Mouse (Mus musculus): ENCODE data around the gene Rnf130. TPM values are rescaled to one million over a fixed set of nuclear protein-coding genes. Genes with fewer than 3 reads are reported as not detected.

The Rnf130 gene
- polyA plus RNA-seq, 1 experiment from 2014 or later, result 30.6 TPM

DNA sequence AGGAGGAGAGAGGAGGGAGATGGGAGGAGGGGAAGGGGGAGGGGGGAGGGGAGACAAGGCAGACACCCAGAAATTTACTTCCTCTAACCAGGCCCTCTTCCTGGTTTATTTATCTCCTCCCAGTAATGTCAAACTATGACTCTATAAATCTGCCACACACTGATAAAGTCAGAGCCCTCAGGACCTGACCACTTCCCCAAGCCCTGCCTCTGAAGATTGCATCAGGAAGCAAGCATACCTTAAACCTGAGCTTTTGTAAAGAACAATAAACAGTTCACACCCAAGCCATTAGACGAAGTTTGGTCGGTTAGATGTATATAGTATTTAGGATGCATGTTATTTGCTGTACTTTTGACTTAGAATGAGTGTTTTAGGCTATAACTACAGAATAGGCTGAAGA lies 30.6 kb upstream of the Rnf130 start:
- Histone ChIP-seq H3K4me1 (replicated peaks) (peaks cover 28% of the 10 kb centered on the region), H3K9ac (no peak overlapping the region), H3K36me3 (no peaks in the 10 kb centered on the region), H3K9me3 (replicated peaks) (no peaks in the 10 kb centered on the region), H3K27me3 (no peaks in the 10 kb centered on the region), H3K27ac (no peak overlapping the region), H3K4me2 (no peak overlapping the region), H3K4me3 (replicated peaks) (no peak overlapping the region)
- 18% methylated on average over 2 of the region's 2 CpGs for WGBS (ENCODE audit: insufficient replicate concordance)
- DNase-seq, result peak; percentile 11
- ATAC-seq (ENCODE audit: low read depth), result peak; percentile 73

DNA sequence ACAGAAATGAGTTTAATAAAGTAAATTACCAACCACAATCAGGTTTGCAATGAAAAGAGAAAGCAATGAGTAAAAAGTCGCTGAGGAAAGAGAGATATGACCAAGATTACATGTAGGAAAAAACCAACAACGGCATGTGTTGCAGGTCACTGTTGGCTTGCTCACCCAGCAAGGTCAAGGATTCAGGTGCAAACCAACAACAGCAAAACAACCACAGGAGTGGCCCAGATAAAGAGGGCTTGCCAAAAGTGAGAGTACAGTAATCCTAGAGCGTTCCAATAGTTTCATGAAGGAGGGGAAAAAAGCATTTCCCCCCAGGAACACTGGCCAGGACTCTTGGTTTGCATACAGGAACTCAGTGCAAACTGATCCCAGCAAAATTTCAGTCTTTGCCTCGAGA lies 28.7 kb upstream of the Rnf130 start:
- Histone ChIP-seq H3K4me3 (replicated peaks) (no peak overlapping the region), H3K27me3 (no peaks in the 10 kb centered on the region), H3K36me3 (no peaks in the 10 kb centered on the region), H3K4me2 (no peak overlapping the region), H3K9ac (no peak overlapping the region), H3K4me1 (replicated peaks) (peaks cover 28% of the 10 kb centered on the region), H3K9me3 (replicated peaks) (no peaks in the 10 kb centered on the region), H3K27ac (no peak overlapping the region; the same call in 1 of the 2 replicates)
- no peak for DNase-seq
- 36% methylated on average over 4 of the region's 4 CpGs for WGBS (ENCODE audit: insufficient replicate concordance)
- ATAC-seq (ENCODE audit: low read depth), result no peak

DNA sequence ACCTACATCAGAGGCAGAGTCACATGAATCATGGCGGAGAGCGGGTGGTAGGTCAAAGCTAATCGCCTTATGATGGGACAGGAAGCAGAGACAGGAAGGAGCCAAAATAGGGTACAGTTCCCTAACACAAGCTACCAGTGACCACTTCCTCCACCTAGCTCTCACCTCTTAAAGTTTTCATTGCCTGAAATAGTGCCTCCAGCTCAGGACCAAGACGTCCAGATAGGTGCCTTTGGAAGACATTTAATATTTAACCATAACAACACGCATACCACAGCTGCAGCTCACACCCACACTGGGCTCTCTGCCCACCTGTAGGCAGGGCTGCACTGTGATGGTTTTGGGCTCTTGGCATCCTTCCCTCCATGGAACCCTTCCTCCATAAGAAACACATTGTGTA lies 27.8 kb upstream of the Rnf130 start:
- Histone ChIP-seq H3K36me3 (no peaks in the 10 kb centered on the region), H3K27ac (no peak overlapping the region), H3K4me3 (replicated peaks) (no peak overlapping the region), H3K4me2 (no peak overlapping the region), H3K9me3 (replicated peaks) (no peaks in the 10 kb centered on the region), H3K27me3 (no peaks in the 10 kb centered on the region), H3K4me1 (replicated peaks) (peaks cover 31% of the 10 kb centered on the region), H3K9ac (no peak overlapping the region)
- no peak for DNase-seq
- ATAC-seq (ENCODE audit: low read depth), result no peak
- WGBS (ENCODE audit: insufficient replicate concordance), result 49% methylated on average over 5 of the region's 5 CpGs

DNA sequence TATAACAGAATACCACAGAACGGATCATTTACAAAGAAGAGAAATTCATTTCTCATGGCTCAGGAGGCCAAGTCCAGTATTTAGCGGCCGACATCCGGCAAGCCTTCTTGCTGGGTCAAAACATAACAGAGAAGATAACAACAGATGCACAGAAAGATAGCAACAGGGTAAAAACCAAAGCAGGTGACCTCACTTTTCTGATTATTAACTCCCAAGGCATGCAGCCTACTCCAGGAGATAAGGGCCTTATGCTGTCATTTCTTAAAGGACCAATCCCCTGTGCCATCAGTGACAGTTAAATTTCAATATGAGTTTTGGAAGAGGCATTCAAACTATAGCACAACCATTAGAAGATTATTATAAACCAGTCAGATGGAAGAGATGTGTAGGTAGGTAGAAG lies 22.3 kb upstream of the Rnf130 start:
- ATAC-seq (ENCODE audit: low read depth) (no peak), DNase-seq (no peak)
- H3K9ac ChIP-seq, result no peak overlapping the region
- no peaks in the 10 kb centered on the region for H3K9me3 ChIP-seq (replicated peaks)
- no peak overlapping the region for H3K4me3 ChIP-seq (replicated peaks)
- 45% methylated on average over 4 of the region's 4 CpGs for WGBS (ENCODE audit: insufficient replicate concordance)
- H3K4me1 ChIP-seq (replicated peaks), result 0 out of 2 replicates have a peak, but pooled peaks cover 8% of the 10 kb centered on the region
- no peak overlapping the region for H3K4me2 ChIP-seq
- no peak overlapping the region for H3K27ac ChIP-seq
- H3K27me3 ChIP-seq, result no peaks in the 10 kb centered on the region
- no peaks in the 10 kb centered on the region for H3K36me3 ChIP-seq

DNA sequence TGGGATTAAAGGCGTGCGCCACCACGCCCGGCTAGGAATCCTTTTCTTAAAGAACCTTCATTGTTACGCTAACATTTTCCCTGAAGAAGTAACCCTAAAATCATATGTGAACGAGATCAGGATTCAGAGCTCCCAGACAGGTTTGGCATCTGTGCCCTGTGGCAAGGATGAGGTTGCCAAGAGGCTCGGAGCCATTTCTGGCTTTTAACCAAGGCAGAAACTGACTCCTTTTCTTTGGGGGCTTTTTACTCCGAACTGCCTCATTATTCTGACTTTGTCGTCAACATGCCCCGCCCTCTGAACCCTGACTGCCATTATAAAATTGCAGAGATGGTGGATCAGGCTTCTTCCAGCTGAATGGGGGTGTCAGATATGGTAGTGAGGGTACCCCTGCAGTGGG lies 17.4 kb upstream of the Rnf130 start:
- 69% methylated on average over 10 of the region's 10 CpGs for WGBS (ENCODE audit: insufficient replicate concordance)
- no peak for DNase-seq

DNA sequence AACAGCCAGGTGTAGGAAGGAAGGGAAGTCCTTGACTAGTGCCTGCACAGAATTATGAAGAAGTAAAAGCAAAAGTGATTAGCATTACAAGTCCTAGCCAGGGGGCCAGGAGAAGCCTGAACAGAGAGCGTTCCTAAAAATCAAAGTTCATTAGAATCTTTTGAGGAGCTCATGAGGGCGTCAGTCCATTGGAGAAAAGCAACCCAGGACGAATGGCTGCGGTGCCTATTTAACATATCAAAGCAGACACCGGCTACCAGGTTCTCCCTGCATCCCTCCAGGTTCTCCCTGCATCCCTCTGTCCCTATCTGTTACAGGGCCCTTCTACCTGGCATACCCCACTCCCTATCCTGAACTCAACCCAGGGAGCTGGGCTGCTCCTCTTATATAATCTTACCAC lies 16.9 kb upstream of the Rnf130 start:
- Histone ChIP-seq H3K4me1 (replicated peaks) (no peaks in the 10 kb centered on the region), H3K36me3 (no peaks in the 10 kb centered on the region), H3K4me3 (replicated peaks) (no peak overlapping the region), H3K9ac (no peak overlapping the region), H3K9me3 (replicated peaks) (no peaks in the 10 kb centered on the region), H3K27ac (no peak overlapping the region), H3K4me2 (no peak overlapping the region), H3K27me3 (no peaks in the 10 kb centered on the region)
- ATAC-seq (ENCODE audit: low read depth) (no peak), DNase-seq (no peak)
- 51% methylated on average over 5 of the region's 5 CpGs for WGBS (ENCODE audit: insufficient replicate concordance)

More for the DNA sequence above, 17.4 kb upstream of the Rnf130 start:
- H3K27me3 ChIP-seq, result no peaks in the 10 kb centered on the region
- H3K4me2 ChIP-seq, result no peak overlapping the region
- H3K4me3 ChIP-seq (replicated peaks), result no peak overlapping the region
- H3K4me1 ChIP-seq (replicated peaks), result 0 out of 2 replicates have a peak, but pooled peaks cover 1% of the 10 kb centered on the region
- H3K9me3 ChIP-seq (replicated peaks), result no peaks in the 10 kb centered on the region
- H3K36me3 ChIP-seq, result no peaks in the 10 kb centered on the region
- ATAC-seq (ENCODE audit: low read depth), result no peak
- H3K27ac ChIP-seq, result no peak overlapping the region
- H3K9ac ChIP-seq, result no peak overlapping the region

DNA sequence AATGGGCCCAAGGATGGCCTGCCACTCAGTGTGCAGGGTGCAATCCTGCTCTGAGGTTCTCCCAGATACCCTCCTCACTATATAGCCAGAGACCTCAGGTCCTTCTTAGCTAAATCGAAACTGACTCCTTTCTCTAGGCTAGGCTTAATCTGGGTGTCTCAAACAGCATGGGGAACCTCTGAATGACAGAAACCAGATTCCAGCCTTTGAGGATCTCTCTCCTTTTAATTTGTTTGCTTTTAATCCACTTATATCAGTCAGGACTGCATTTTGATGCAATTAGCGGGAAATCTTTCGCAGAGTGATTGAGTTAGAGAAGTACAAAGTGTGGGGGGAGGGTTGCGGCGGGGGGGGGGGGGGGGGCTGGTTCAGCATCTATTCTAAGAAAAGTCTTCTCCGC lies 12.1 kb upstream of the Rnf130 start:
- no peak overlapping the region for H3K27ac ChIP-seq
- ATAC-seq (ENCODE audit: low read depth) (no peak), DNase-seq (no peak)
- no peaks in the 10 kb centered on the region for H3K27me3 ChIP-seq
- H3K9me3 ChIP-seq (replicated peaks), result no peaks in the 10 kb centered on the region
- no peak overlapping the region for H3K4me3 ChIP-seq (replicated peaks)
- no peak overlapping the region for H3K4me2 ChIP-seq
- no peak overlapping the region for H3K9ac ChIP-seq
- WGBS (ENCODE audit: insufficient replicate concordance), result 57% methylated on average over 6 of the region's 6 CpGs
- no peaks in the 10 kb centered on the region for H3K36me3 ChIP-seq
- H3K4me1 ChIP-seq (replicated peaks), result no peaks in the 10 kb centered on the region

DNA sequence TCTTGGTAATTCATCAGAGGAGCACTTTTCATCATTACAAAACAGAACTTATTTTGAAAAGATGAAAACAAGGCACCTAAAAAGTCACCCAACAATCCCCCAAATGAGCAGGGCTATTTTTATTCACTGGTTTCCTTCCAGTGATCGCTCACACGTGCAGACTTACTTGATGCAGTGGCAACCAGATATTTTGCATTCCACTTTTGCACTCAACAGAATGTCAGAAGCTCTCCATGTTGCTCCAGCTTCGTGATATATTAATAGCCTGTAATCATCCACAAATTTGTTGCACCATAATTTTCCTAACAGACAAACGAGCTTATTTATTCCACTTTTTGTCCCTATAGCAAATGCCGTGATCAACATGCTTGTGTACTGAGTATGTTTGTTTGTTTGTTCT lies 8.6 kb upstream of the Rnf130 start:
- no peak for ATAC-seq (ENCODE audit: low read depth)
- WGBS (ENCODE audit: insufficient replicate concordance), result 65% methylated on average over 5 of the region's 5 CpGs

DNA sequence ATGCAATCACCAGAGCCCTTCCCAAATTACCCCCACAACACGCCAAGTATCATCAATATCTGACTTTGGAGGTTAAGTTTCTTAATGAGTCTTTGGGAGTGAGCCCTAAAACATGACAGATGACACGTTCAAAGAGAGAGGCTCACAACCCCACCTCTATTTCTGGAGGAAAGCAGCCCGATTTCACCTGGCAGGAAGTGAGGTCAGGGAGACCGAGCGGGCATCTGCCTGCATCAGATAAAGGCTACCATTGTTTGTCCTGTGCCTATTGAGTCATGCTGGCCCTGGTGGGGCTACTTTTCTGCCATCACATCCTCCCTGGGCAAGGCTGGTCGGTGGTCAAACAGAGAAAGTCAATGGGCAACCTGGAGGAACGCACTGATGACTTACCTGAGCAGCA lies 7.6 kb upstream of the Rnf130 start:
- H3K4me1 ChIP-seq (replicated peaks), result no peaks in the 10 kb centered on the region
- H3K4me3 ChIP-seq (replicated peaks), result no peak overlapping the region

More for the DNA sequence above, 8.6 kb upstream of the Rnf130 start:
- no peak overlapping the region for H3K27ac ChIP-seq
- no peak overlapping the region for H3K4me2 ChIP-seq
- no peaks in the 10 kb centered on the region for H3K27me3 ChIP-seq
- DNase-seq, result no peak
- H3K36me3 ChIP-seq, result no peaks in the 10 kb centered on the region
- H3K4me1 ChIP-seq (replicated peaks), result no peaks in the 10 kb centered on the region
- H3K9ac ChIP-seq, result no peak overlapping the region
- no peak overlapping the region for H3K4me3 ChIP-seq (replicated peaks)
- no peaks in the 10 kb centered on the region for H3K9me3 ChIP-seq (replicated peaks)

DNA sequence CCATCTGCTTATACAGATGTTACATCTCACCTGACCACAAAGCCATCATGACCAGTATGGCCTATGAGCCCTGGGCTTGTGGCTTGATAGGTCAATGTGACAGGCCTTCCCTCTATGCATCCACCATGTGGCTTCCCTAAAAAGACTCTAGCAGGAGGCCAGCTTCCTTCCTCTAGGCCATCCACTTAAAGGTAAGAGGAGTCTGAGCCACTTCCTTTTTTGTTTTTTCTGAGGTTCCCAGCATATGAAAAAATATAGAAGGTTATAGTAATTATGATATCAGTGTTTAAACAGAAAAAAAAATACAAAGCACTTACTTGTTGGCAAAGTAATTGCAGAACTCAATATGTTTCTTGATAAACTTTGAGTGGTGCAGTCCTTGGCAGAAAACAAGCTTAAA lies 6.3 kb upstream of the Rnf130 start:
- Histone ChIP-seq H3K4me3 (replicated peaks) (no peak overlapping the region), H3K4me2 (no peak overlapping the region), H3K27me3 (0 out of 2 replicates have a peak, but pooled peaks cover 5% of the 10 kb centered on the region), H3K4me1 (replicated peaks) (no peaks in the 10 kb centered on the region), H3K36me3 (no peaks in the 10 kb centered on the region), H3K9me3 (replicated peaks) (no peaks in the 10 kb centered on the region), H3K27ac (no peak overlapping the region), H3K9ac (no peak overlapping the region)
- no peak for ATAC-seq (ENCODE audit: low read depth)
- DNase-seq, result no peak

More for the DNA sequence above, 7.6 kb upstream of the Rnf130 start:
- DNase-seq, result no peak
- Histone ChIP-seq H3K27ac (no peak overlapping the region), H3K36me3 (no peaks in the 10 kb centered on the region), H3K9me3 (replicated peaks) (no peaks in the 10 kb centered on the region), H3K9ac (no peak overlapping the region), H3K27me3 (no peaks in the 10 kb centered on the region), H3K4me2 (no peak overlapping the region)
- WGBS (ENCODE audit: insufficient replicate concordance), result 36% methylated on average over 7 of the region's 7 CpGs
- no peak for ATAC-seq (ENCODE audit: low read depth)

DNA sequence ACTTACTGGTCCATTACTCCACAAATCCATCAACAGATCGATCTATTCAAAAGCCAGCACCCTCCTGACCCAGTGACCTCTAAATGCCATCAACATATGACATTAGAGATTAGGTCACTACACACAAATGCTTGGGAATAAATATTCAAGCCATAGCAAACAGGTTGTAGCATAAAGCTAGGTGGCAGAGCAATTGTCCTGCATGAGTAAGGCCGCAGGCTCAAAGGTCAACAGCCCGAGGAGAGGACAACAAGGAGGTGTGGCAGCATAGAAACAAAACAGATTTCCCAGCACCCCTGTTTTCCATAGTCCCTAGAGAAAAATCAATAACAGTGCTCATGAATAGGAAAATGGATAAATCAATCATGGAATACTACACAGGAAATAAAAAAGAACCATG lies 3.1 kb upstream of the Rnf130 start:
- no peak for ATAC-seq (ENCODE audit: low read depth)
- Histone ChIP-seq H3K9ac (no peak overlapping the region), H3K36me3 (no peaks in the 10 kb centered on the region), H3K9me3 (replicated peaks) (no peaks in the 10 kb centered on the region), H3K27me3 (0 out of 2 replicates have a peak, but pooled peaks cover 16% of the 10 kb centered on the region), H3K4me1 (replicated peaks) (peaks cover 29% of the 10 kb centered on the region), H3K27ac (no peak overlapping the region), H3K4me3 (replicated peaks) (no peak overlapping the region), H3K4me2 (no peak overlapping the region)
- 73% methylated on average over 3 of the region's 3 CpGs for WGBS (ENCODE audit: insufficient replicate concordance)
- DNase-seq, result no peak

DNA sequence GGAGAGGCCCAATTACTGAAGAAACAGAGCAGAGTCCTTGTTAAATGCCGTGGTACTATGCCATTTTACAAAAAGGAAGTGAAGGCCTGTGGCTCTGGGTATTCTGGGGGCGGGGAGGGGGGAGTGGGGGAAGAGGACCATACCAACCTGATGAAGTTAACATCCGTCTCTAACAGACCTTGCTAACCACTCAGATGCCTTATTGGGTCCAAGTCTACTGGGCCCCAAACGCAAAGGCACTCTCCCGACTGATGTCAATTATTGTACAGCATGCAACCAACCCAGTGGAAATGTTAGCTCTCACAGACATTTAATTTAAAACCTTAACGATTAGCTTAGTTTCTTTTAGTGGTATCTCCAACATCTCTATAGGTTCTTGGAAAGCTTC lies 707 bp upstream of the Rnf130 start:
- ATAC-seq (ENCODE audit: low read depth) (no peak), DNase-seq (no peak)
- H3K9ac ChIP-seq, result peak overlapping the region; percentile 89
- H3K4me2 ChIP-seq, result peak overlapping the region; percentile 98
- H3K4me1 ChIP-seq (replicated peaks), result peaks cover 37% of the 10 kb centered on the region
- H3K4me3 ChIP-seq (replicated peaks), result peak overlapping the region; percentile 78
- no peaks in the 10 kb centered on the region for H3K9me3 ChIP-seq (replicated peaks)
- H3K36me3 ChIP-seq, result no peaks in the 10 kb centered on the region
- 32% methylated on average over 6 of the region's 6 CpGs for WGBS (ENCODE audit: insufficient replicate concordance)
- H3K27ac ChIP-seq, result no peak overlapping the region
- H3K27me3 ChIP-seq, result 0 out of 2 replicates have a peak, but pooled peaks cover 16% of the 10 kb centered on the region

Measured in liver, embryonic 13.5 days (tissue).